Mouse (Mus musculus): Measurements from ENCODE around the gene Tubb4b.

Tubb4b gene

DNA sequence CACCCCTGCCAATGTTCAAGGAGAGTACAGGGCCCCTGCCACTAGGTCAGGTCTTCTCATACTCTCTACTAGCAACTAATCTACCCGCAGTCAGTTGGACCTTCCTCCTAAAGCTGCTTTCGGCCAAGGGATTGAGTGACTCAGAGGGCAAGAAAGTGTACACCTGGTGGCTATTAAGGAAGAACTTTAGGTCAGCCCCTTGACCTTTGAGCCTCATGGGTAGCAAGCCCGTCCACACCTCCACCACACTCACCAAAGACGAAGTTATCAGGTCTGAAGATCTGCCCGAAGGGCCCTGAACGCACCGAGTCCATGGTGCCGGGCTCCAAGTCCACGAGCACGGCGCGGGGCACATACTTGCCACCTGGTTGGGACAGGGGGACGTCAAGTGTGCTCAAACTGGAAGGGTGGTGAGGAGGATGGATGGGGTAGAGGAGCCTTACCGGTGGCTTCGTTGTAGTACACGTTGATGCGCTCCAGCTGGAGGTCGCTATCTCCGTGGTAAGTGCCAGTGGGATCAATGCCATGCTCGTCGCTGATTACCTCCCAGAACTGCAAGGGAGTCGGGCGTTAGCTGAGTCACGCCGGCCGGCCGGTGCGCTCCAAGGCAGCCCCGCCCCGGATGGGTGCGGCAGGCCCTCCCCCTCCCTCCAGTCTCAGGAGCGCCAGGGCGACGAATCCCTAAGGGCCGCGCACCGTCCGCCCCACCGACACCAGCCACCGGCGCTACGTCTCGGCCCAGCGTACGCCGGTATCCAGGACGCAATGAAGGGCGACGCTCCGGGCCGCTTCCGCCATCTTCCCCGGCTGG is 616 bp downstream of the Tubb4b start:
- peak; percentile 78 to 86 for DNase-seq

DNA sequence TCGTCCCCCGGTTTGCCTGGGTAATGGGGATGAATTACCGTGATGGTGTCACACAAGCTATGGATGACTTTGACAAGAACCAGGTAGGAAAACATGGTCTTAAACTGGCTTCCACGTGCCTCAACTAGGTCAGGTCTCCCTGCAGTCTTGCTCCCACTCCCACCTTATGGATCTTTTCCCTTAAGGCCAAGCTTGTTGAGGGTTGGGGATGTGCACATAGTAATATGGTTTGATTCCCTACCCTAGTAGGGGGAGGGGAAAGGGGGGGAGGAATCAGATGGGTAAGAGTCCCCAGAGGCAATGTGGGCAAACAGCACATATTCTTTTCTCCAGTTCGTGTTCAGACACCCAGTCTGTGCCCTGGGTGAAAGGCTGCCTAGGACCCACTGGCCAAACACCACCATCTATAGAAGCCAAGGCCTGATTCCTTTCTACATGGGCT is 3.1 kb downstream of the Tubb4b start:
- DNase-seq: no peak

DNA sequence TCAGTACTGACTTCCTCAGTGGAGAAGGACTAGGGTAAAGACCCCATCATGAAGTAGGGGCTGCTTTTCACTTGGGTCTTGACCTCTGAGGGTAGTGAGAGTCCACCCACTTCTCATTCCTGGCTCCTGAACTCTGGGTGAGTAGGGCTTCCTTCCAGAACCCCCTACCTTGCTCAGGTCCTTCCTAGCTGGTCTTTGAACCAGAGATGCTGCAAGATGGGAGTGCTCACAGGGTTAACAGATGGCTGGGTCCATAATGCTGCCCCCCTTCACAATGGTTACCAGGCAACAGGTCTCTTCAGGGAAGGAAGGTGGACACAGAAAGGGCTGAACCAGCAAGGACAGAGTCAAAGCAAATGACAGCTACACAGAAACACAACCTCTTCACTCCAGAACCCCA is 6.1 kb downstream of the Tubb4b start, which contains the start of gene Fam166a:
Fam166a (plus strand) TSS at position 301 of the 400 bp plus-strand sequence.
- no peak for DNase-seq

DNA sequence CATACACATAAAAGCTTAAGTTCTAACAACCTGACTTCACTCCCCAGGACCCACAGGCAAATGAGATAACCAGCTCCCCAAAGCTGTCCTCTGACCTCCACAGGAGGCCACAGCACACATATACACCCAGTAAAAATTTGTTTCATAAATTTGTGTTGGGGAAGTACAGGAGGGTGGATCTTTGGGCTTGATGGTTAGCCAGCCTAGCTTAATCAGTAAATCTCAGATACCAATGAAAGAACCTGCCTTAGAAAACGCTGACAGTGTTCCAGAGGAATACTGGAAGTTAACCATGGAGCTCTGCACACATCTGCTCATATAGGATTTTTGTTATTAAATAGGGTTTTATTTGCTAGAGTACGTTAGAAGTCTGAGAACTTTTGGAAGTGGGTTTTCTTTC is 6.8 kb downstream of the Tubb4b start:
- DNase-seq: no peak

DNA sequence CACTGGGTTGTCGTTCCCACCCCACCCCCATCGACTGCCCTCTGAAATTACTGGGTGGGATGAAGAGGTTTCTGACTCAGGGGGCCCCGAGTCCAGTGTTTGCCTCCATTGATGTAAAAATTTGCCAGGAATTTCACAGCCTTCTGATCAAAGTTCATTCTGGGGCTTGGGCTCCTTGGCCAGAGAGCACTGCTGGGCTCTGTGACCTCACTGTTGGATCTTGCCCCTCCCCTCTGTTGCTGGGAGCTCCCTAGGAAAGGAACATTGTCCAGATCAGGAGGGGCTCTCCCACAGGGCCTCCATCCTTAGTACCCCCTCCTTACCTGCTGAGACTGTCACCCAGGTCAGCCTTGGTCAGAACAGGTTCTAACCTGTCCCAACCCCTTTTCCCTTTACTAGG is 10.1 kb downstream of the Tubb4b start, which contains the start of gene Stpg3:
Stpg3 (minus strand) TSS at position 194 of the 400 bp plus-strand sequence.
- no peak for DNase-seq

DNA sequence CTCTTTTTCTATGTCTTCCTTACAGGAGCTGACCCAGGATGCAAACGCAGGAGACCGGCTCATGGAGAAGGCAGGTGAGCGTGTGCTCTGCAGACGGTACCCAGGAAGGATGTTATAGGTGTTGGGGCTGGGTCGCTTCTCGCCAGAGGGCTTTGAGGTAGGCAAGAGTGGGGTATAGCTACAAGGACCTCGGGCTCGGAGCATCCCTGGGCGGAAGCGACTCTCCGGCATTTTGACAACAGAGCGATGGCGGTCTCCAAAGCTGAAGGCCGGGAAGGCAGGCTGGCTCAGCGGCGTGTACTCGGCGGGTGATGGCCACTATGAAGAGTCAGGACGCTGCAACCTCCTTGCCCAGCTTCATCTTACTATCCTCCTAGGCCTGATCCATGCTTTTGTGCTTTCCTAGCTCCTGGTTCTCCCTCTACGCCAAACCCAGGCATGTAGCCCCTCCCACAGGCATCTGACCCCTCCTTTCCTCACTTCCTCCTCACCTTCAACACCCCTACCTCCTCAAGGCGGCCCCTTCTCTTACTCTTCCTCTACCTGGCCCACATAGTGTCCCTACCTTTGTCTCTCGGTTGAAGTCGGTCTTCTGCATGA is 11.1 kb downstream of the Tubb4b start:
- no peak for DNase-seq

DNA sequence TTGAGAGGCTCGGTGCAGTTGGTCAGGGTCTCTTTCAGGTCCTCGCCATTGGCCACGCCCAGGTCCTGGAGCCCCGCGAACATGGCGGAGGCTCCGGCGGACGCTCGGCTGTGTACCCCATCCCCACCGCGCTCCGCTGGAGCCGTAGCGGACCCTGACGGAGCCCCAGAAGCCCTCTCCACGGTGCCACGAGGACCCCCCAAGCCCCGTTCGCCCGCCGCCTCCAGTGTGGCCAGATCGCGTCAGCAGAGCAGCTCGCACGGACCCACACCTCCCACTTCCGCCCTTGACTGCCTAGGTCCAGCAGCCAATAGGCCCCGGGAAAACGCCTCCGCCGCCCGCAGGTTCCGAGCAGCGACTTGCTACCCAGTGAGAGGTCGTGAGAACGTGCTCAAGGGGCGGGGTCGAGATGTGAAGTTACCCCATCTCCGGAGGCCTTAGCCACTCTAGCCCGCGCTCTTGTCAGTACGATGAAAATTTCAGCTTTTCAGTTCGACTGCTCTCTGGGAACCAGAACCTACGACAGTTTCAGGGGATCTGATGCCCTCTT is 13.3 kb downstream of the Tubb4b start, which contains the start of gene Nelfb:
Nelfb (minus strand) TSS at position 369 of the 550 bp plus-strand sequence.
- peak; percentile 90 to 91 for DNase-seq

DNA sequence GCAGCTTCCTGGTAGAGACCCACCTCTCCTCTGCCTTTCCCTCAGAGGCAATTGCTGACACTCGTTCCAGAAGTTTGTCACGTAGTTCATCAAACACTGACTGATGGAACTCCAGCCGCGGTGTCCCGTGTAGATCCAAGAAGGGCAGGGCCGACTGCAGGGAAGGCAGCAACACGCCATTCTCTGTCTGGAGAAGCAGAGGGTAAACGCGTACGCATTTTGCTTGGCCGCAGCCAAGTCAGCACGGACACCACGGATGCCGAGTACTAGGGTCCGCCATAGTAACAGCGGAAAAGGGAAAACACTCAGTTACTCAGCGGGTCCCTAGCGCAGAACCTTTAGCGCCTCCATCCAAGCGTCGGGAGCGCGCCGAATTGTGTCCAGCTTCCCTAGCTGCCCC is 13.8 kb downstream of the Tubb4b start:
- DNase-seq: no peak

DNA sequence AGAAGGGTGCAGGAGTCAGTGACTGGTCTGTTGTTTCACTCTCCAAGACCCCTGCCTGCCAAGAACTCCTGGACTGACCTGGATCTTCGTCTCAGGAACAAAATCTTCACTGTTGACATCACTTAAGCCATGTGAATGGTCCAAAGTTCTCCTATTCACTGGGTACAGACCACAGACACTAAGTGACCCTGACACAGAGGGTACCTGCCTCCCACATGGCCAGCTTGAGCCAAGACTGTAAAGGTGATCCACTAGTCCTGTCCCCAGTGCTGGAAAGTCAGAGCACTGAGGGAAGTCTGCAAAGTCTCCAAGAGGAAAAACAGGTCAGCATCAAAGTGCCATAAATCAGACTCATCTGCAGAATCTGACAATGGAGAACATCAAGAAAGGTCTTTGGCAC is 16.9 kb downstream of the Tubb4b start:
- no peak for DNase-seq

DNA sequence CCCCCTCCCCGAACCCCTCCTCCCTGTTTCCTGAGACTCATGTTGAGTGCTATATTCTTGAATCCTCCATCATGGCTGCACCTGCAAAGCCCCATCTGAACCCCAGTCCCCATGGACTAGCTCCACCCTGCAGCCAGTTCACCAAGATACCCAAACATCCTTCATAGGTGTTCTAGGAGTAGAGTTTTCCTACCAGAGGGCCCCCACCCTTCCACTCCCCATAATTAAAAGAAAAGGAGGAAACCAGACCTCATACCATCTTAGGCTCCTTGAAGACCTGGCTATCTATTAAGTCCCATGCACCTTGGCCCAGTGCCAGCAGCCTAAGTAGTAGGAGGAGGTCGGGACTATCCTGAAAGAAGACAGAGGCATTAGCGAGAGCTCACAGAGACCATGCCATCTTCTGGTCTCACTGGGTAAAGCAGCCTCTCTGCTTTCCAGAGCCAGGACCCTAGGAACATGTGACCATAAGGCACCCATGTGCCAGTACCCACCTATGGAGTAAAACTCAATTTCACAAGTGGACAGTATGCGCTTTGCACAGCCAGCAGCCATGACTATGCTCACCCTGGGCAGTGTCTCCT is 20.8 kb downstream of the Tubb4b start:
- DNase-seq: no peak

DNA sequence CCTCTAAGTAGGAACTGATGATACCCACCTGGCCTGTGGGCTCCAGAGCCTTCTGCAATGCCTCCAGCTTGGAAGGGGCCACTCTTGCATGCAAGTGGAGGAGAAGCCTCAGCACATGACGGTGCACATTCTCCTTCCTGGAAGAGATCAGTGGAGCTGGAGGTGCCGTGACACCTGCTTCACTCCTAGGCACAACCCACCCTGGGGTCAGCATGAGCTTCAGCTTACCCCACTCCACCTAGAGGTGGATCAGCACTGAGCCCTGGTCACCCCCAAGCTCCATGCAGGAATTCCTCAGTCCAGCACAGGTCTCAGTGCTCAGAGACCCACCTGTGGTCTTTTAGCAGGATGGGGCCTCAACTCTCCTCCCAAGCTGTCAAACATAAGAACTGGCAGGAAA is 23.9 kb downstream of the Tubb4b start:
- no peak for DNase-seq

DNA sequence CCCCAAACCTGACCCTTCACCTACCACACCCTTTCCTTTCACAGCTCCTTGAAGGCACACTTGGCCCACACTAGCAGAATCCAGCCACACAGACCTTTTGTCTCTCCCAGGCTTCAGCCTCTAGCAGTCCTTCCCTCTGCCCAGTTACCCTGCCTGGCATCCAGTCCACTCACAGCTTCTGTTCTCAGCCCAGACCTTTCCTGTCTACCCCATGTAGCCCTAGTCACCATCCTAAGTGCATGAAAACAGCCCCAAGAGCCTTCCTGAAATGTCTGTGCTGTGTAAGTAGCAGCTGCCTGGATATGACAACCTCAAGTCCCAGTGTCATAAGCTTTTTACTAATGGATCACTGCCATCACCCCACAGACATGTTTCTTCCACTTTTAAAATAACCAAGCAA is 26.6 kb downstream of the Tubb4b start:
- DNase-seq: no peak

DNA sequence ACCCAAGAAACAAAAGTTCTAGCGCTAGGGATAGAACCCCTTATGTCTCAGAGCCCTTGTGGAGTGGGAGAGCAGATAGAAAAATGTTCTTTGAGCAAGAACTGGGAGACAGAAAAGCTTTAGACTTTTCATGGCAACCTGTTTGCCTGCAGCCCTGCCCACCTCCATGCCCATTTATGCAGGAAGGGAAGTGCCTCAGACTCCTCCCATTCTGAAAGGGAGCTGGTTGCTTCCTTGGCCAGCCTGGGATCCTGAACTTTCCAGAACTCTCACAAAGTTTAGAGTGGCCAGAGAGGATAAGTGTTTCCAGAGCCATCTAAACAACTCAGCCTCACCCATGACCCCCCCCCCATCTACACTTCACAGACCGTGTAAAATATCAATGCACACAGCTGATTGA is 27.3 kb downstream of the Tubb4b start:
- DNase-seq: no peak

DNA sequence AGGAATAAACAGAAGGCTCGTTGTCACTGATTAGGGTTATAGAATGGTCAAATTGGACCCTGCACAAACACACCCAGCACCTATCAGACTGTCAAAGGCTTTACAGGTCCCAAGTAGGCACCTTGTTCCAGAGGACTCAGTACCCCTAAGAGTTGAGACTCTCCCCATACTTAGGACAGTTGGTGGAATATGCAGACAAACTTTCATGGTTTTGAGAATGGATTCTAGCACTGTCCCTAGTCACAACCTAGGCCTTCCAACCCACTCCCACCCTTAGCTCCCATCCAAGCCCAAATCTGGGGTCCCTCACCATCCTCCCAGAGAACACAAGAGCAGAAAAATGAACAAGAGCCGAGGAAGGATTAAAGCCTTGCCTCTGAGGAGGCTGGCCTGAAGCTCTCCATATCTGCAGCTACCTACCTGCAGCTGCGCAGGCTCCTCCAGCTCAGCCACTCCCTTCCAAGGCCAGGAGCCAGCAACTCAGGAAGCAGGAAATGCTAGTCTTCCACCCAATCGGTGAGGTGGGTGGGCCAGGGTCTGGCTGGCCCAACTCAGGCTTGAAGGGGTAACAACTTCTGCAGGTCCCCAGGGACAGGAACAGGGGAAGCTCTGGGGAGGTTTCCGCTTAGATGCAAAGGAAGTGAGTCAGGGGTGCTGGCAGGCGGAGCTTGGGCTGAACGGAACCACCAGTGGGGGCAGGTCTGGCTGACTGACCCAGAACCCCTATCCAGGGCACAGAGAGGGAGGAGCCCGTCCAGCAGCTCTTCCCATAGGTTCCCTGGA is 28.1 kb downstream of the Tubb4b start, which contains the start of gene Tor4a:
Tor4a (minus strand) TSS at position 715 of the 783 bp plus-strand sequence.
- peak; percentile 68 to 83 for DNase-seq

DNA sequence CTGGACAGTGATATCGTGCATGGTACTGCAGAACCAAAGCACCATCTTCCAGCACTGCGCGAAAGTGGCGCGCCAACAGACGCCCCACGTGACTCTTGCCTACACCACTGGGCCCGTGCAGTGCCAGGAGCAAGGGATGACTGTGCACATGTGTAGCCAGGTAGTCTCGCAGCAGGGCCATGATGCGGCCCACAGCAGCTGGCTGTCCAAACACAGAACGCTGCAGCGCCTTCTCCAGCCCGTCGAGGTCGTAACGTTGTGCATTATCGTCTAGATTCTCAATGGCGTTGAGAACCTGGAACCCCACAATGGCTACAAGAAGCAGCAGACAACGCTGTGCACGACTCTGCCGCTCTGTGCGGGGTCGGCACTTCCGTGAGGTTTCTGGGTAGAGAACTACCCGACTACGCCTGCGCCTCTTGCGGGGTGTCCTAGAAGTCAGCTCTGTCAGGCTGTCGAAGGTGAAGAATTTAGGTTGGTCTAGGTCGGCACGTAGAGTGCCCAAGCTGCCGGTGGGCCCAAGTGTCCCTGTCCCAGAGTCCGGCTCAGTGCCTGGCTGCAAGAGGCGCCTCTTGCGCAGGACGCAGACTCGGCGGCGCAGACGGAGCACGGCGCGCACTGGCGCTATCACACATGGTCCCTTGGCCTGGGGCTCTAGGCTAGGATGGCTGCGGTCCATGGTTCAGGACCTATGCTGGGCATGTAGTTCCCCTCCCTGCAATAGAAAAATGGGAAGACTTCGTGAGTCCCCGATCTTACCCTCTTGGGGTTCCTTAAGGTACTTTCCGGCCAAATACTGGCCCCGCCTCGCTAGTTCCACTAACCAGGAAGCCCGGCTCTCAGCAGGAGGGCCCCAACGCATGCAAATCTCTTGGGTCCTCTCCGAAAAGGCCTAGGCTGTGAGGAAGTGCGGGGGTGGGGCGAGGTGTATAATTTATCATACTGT is 29.0 kb downstream of the Tubb4b start:
- DNase-seq: peak; percentile 69 to 73

DNA sequence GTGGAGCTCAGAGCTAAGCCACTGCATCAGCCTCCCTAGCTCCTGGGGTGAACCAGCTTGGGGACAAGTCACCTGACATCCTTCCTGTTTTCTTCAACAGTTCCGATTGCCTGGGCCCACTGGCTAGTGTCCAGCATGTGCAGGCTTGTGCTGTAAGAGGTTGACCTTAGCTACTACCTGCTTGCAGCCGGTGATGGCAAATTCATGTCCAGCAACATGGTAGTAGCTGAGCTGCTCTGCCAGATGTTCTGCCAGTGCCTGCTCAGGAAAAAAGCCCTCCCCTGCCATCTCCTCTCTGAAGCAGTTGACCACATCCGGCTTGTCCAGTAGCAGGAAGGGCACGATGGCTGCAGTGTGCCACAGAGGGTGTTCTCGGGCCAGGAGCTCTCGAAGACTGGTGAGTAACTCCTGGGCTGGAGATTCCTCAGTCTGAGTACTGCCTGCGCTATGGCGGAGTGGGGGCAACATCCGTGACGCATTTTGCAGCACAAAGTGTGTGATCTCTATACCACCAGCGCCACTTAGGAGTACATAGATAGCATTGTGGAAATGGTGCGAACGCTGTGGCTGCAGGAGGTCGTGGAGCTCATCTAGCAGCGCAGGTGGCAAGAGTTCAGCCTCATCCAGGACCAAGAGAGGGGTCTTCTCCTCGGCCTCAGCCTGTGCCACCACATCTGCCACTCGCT is 29.9 kb downstream of the Tubb4b start:
- peak; percentile 48 to 64 for DNase-seq

DNA sequence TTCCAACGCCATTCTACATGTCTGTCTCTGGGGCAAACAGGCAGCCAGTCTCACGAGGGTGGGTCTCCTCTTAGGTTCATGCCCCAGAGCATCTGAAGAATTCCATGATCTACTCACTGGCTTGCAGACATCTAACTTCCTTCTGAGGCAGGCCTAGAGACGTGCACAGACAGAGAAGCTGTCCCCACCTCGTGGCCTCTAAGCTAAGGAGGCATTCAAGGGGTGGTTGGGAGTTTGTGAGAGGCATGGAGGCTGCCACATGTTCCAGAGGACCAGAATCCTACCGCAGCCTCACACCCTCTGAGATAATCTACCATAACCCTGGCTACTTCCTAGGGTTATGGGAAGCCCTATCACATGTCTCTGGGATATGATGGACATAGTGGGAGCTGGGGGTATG is 30.5 kb downstream of the Tubb4b start:
- DNase-seq: no peak

DNA sequence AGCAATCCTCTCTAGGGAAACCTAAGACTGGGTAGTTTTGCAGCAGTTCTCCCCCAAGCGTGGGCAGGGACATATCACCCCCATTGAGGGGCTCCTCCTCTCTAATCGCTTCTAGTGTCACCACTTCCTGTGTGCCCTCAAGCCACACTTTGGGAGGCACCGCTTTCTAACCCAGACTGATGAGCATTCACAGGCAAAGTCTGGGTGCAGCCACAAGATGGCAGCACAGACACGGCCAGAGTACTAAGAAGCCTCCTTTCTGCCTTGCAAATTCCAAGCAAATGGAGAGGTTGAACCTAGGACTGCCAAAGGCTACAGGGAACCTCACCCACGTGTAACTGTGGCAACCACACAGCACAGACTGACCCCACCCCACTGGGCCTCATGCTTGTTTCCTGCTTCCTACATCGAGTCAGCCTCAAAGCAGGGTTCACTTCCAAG is 31.2 kb downstream of the Tubb4b start:
- peak; percentile 80 to 84 for DNase-seq

DNA sequence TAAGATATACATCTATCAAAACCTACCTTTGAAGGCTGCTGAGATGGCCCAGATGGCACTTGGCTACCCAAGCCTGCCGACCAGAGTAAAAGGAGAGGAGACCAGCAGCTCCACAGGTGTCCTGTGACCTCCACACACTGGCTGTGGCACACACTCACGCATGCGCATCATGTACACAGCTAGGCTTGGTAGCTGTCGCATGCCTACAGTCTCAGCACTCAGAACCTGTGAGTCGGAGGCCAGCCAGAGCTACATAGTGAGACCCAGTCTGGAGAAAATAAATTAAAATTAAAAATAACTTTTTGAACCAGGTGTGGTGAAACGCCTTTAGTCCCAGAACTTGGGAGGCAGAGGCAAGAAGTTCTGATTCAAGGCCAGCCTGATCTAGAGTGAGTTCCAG is 36.7 kb downstream of the Tubb4b start:
- DNase-seq: no peak

DNA sequence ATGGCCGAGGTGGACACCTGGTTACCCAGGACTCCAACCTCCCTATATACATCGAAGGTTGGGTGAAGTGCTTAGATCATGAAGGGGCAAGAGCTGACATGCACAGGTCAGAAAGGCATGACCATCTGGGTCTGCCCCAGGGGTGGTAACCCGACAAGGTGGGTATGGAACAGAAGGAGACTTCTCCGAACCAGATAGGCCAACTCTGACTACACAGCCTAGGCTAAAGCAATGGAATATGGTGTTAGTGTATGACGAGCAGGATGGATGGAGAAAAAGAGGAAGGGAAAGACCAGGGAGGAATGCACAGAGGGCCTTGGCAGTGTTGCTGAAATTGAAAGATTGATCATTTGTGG is 37.9 kb downstream of the Tubb4b start:
- DNase-seq: no peak

All from thymus, postnatal 36 days (tissue).